Mouse (Mus musculus) embryonic facial prominence, embryonic 12.5 days (tissue): Measurements from ENCODE around the gene Fsd2. TPM values are rescaled to one million over a fixed set of nuclear protein-coding genes. Genes with fewer than 3 reads are reported as not detected.
A peak's percentile ranks its signal among the peaks of the same experiment; 100 is the strongest.

Source experiments
- ATAC-seq: fragments of 200-750 bp; cut with Nextera tagmentation; 2 replicates; pipeline ENCODE4 v1.8.0; 2017; ENCODE audit not compliant: insufficient number of reproducible peaks, insufficient read depth, low FRiP score, low TSS enrichment
- H3K27ac ChIP-seq: fragments of 300-500 bp; sonication (generic); 2 replicates; pipeline ENCODE4 v1.5.1; 2016; ENCODE audit warnings: mild to moderate bottlenecking
- H3K27me3 ChIP-seq: fragments of 300-500 bp; sonication (generic); 2 replicates; pipeline ENCODE4 v1.6.1; 2016; ENCODE audit warnings: mild to moderate bottlenecking, moderate library complexity
- H3K36me3 ChIP-seq: fragments of 300-500 bp; sonication (generic); 2 replicates; pipeline ENCODE4 v1.6.1; 2016; ENCODE audit warnings: mild to moderate bottlenecking
- H3K4me1 ChIP-seq: fragments of 300-500 bp; sonication (generic); 2 replicates; pipeline ENCODE4 v1.6.1; 2016
- H3K4me2 ChIP-seq: fragments of 300-500 bp; sonication (generic); replicated peaks from 2 replicates; pipeline ENCODE4 v1.6.1; 2016; ENCODE audit warnings: mild to moderate bottlenecking, moderate library complexity
- H3K4me3 ChIP-seq: fragments of 300-500 bp; sonication (generic); 2 replicates; pipeline ENCODE4 v1.5.1; 2016; ENCODE audit warnings: mild to moderate bottlenecking
- H3K9ac ChIP-seq: fragments of 300-500 bp; sonication (generic); 2 replicates; pipeline ENCODE4 v1.6.1; 2016; ENCODE audit warnings: mild to moderate bottlenecking, moderate library complexity
- H3K9me3 ChIP-seq: fragments of 300-500 bp; sonication (generic); 2 replicates; pipeline ENCODE4 v1.6.1; 2016; ENCODE audit warnings: mild to moderate bottlenecking, moderate library complexity
- WGBS: fragments of 180-500 bp; shearing (Covaris S2); methylation state at CpG from one replicate; pipeline ENCODE4 v1.1.7; 2016; 5-methylcytosine and 5-hydroxymethylcytosine counted together
- microRNA counts: library from miRNA; unstranded; fragments of <30 nt; microRNA quantifications from one replicate; lab custom pipeline; 2017
- polyA plus RNA-seq: library from polyadenylated mRNA; unstranded; fragments of >200 nt; fragmentation: Nextera tagmentation; extraction: Ambion mirVana; gene quantifications from 2 replicates; pipeline ENCODE4 v1.2.1, GENCODE M21; 2016

Gene Fsd2
- polyA plus RNA-seq, 1 experiment from 2014 or later, result 0.10 TPM

DNA sequence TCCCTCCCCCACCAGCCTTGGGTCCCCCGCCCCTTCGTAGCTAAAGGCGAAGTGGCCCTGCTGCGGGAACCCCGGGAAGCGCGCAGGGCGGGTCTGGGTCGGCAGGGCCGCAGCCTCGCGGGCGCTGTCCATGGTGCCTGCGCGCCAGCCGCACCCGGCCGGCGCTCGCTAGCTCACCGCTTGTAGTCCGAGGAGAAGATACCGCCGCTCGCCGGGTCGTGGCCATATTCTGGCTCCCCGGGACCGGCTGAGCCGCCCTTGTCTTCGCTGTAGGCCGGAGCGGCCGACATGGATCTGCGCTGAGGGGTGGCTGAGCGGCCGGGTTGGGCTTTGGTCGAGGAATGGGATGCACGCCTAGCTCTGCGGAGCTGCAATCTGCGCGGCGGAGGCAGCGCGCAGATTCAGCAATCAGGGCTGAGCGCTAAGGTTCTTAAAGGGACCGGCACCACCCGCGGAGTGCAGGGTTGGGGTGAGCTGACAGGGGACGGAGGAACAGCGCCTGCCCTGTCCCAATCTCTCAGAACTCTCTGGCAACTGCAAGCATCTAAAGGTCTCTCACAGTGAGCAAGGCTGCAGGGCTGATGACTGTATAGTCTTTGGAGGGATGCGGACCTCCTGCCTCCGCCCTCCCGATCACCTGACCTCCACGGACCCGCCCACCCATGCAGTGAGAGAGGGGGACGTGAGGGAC, 73.3 kb downstream of the Fsd2 start, which contains the start of gene Ap3b2:
Ap3b2 (minus strand) TSS at position 595 of the 691 bp plus-strand sequence.
- peak; percentile 70 for ATAC-seq
- WGBS, result under 1% methylated on average over 57 of the region's 57 CpGs

DNA sequence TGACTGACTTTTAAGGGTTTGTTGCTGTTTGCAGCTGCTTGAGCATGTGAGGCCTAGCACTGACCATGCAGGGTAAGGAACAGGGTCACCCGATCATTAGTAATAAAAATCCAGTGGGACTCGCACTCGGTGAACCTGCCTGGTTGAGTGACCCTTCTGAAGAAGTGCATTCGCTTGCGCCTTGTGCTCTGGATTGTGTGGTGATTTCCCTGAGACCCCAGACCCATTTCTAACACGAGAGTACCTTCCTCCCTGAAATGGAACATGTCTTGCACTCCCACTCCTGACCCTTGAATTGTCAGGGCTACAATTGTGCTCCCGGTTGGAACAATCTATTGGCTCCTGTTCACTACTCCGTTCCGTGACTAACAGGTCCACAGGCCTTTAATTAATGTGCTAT, 74.1 kb downstream of the Fsd2 start:
- Histone ChIP-seq H3K27ac (no peak overlapping the region), H3K9ac (no peak overlapping the region), H3K9me3 (no peaks in the 10 kb centered on the region), H3K27me3 (peaks cover 29% of the 10 kb centered on the region), H3K36me3 (no peaks in the 10 kb centered on the region), H3K4me2 (peak overlapping the region; percentile 66), H3K4me3 (peak overlapping the region; percentile 39; the same call in 1 of the 2 replicates), H3K4me1 (peaks cover 12% of the 10 kb centered on the region)
- WGBS, result 46% methylated on average over 9 of the region's 9 CpGs
- ATAC-seq, result no peak

More for the DNA sequence above, 73.3 kb downstream of the Fsd2 start, which contains the start of gene Ap3b2:
- H3K27me3 ChIP-seq, result peaks cover 29% of the 10 kb centered on the region
- H3K36me3 ChIP-seq, result no peaks in the 10 kb centered on the region
- H3K4me3 ChIP-seq, result peak within 1 kb of the TSS; percentile 39
- H3K4me2 ChIP-seq, result peak within 1 kb of the TSS; percentile 66
- H3K9me3 ChIP-seq, result no peaks in the 10 kb centered on the region
- H3K4me1 ChIP-seq, result peaks cover 12% of the 10 kb centered on the region
- H3K9ac ChIP-seq, result 0 out of 2 replicates have a peak within 1 kb of the TSS, but pooled peaks have one; percentile 8
- no peak within 1 kb of the TSS for H3K27ac ChIP-seq

DNA sequence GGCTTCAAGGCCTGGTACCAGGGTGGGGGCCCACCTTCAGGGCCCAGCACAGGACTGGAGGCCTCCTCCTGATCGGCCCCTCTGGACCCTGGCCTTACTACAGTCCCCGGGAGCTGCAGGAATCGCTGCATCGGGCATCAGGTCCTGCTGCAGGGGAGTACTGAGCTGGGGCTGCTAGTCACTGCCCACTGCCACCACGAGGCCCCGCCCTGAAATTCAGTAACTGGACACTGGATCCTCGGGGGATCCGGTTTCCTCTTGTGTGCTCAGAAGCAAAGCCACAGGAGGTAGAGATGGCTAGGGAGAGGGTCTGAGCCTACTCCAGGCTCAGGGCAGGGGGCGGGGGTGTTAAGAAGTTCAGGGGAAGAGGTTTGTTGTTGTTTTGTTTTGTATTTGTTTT, 77.1 kb downstream of the Fsd2 start:
- 11% methylated on average over 9 of the region's 9 CpGs for WGBS
- Histone ChIP-seq H3K4me1 (peaks cover 12% of the 10 kb centered on the region), H3K9me3 (no peaks in the 10 kb centered on the region), H3K4me2 (no peak overlapping the region), H3K36me3 (no peaks in the 10 kb centered on the region), H3K9ac (no peak overlapping the region), H3K27ac (no peak overlapping the region), H3K27me3 (peaks cover 18% of the 10 kb centered on the region), H3K4me3 (no peak overlapping the region)
- no peak for ATAC-seq

MicroRNA genes within 50 kb of the gene (microRNA counts, 519-probe panel; counts per million panel counts)
- microRNA mmu-miR-1839-3p (lab: Ali Mortazavi, UCI) (460 counts per million, percentile 65 among the panel's probes with 10 or more counts), microRNA mmu-miR-1839-5p (lab: Ali Mortazavi, UCI) (460 counts per million, percentile 65 among the panel's probes with 10 or more counts)

Other genes starting within 250 kb of the Fsd2 start
- 1,128 and 1,164 TPM in 2 replicates for gene Rps17, start 221.7 kb downstream of the Fsd2 start, polyA plus RNA-seq
- 2.3 and 3.6 TPM in 2 replicates for gene Cpeb1, start 111.5 kb downstream of the Fsd2 start, polyA plus RNA-seq
- 7.6 and 10.9 TPM in 2 replicates for gene Ap3b2, start 73.0 kb downstream of the Fsd2 start, polyA plus RNA-seq
- not detected in 2 replicates for gene BC048679, start 68.7 kb downstream of the Fsd2 start, polyA plus RNA-seq
- gene Whamm, start 4.3 kb upstream of the Fsd2 start, polyA plus RNA-seq, result 5.7 TPM in 2 replicates
- 27.7 and 30.5 TPM in 2 replicates for gene Homer2, start 140.6 kb upstream of the Fsd2 start, polyA plus RNA-seq
- gene Ramac, start 196.0 kb upstream of the Fsd2 start, polyA plus RNA-seq, result 119 and 122 TPM in 2 replicates
- gene 3110040N11Rik, start 222.5 kb upstream of the Fsd2 start, polyA plus RNA-seq, result 45.8 and 54.4 TPM in 2 replicates